Mouse (Mus musculus) E14TG2a.4 (cell line): ENCODE results near the gene Palmd.

ENCODE experiments used
- CTCF ChIP-seq: conservative IDR thresholded peaks from 2 replicates; pipeline ENCODE4 v1.5.1; 2014; ENCODE audit warnings: low read length
- POU5F1 ChIP-seq: IDR thresholded peaks from 2 replicates; pipeline ENCODE4 v1.6.1; 2014; ENCODE audit warnings: low read length, borderline replicate concordance

DNA sequence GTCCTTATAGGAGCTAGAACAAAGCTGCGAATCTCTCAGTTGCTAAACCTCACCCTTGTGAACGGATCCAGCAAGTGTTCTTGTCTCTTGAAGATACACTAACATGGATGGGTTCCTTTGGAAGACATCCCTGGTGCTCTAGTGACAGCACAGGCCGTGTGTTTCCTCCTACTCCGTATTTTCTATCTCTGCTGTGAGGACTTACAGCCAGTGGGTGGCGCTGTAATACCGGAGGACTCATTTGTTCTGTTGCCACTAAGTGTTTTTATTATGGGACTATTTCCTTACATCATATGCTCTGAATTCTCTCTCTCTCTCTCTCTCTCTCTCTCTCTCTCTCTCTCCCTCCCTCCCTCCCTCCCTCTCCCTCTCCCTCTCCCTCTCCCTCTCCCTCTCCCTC lies 64.6 kb downstream of the Palmd start:
- peak; percentile 84 for TF ChIP-seq CTCF
- TF ChIP-seq POU5F1 = no peak
